ENCODE assay signal across 13 mouse cellular contexts in genomic region chr8:122695438-122696042, GRCm38 (mm10). TPM values are rescaled to one million over a fixed set of nuclear protein-coding genes. Genes with fewer than 3 reads are reported as not detected.
DNase-seq lines count a peak whose midpoint lies in the region; ATAC-seq lines count a peak whose summit lies in the region.
"Had no signal": no experiment of that assay in that cellular context is flagged by ENCODE, and none has a peak within 500 bp of the region (broad histone marks: within the 10 kb centered on the region; RNA-seq: fewer than 3 reads in every experiment).

No protein-coding gene starts in this region.

- peak overlapping the region; percentile 51; the same call in 1 of the 2 replicates for H3K9ac ChIP-seq in liver, embryonic 15.5 days
- H3K9ac ChIP-seq: forebrain, embryonic 13.5 days; intestine, embryonic 15.5 days had no signal

- H3K4me1 ChIP-seq in heart, embryonic 10.5 days = peaks cover 75% of the 10 kb centered on the region
- peaks cover 100% of the 10 kb centered on the region for H3K4me1 ChIP-seq in liver, embryonic 15.5 days (replicated peaks)
- H3K4me1 ChIP-seq: forebrain, embryonic 13.5 days; intestine, embryonic 15.5 days had no signal

- intact Hi-C loops in heart, postnatal 14 days (cut with DNase I) = no loop called here

- WGBS in heart, embryonic 10.5 days = 53% methylated on average over 7 of the region's 7 CpGs
- WGBS in liver, embryonic 15.5 days (ENCODE audit: insufficient replicate concordance) = 45% methylated on average over 7 of the region's 7 CpGs

- no peak for DNase-seq in heart, embryonic 10.5 days (ENCODE audit: low spot score)
- no peak for DNase-seq in heart, postnatal 14 days
- DNase-seq in lung, postnatal 10 days = peak; percentile 64
- DNase-seq in lung, adult 18-20 months = no peak
- peak; percentile 19 for DNase-seq in Muller cell, postnatal 12 days (ENCODE audit: inconsistent ontology term)
- DNase-seq: cerebellum, adult 8-10 months; gastrocnemius, postnatal 25 days had no signal

- H3K4me2 ChIP-seq in liver, embryonic 15.5 days = peak overlapping the region; percentile 71
- H3K4me2 ChIP-seq: forebrain, embryonic 13.5 days; intestine, embryonic 15.5 days had no signal

- peaks cover 14% of the 10 kb centered on the region; the same call in 1 of the 2 replicates for H3K27me3 ChIP-seq in heart, embryonic 10.5 days (ENCODE audit: insufficient read depth, poor library complexity, severe bottlenecking)
- H3K27me3 ChIP-seq in liver, embryonic 15.5 days = peaks cover 14% of the 10 kb centered on the region; the same call in 1 of the 2 replicates
- H3K27me3 ChIP-seq: forebrain, embryonic 13.5 days; intestine, embryonic 15.5 days had no signal

- no peak overlapping the region for H3K4me3 ChIP-seq in heart, embryonic 10.5 days
- H3K4me3 ChIP-seq in liver, embryonic 15.5 days (replicated peaks) = peak overlapping the region; percentile 56; the same call in 1 of the 2 replicates
- H3K4me3 ChIP-seq: forebrain, embryonic 13.5 days; intestine, embryonic 15.5 days; myocyte had no signal

- H3K27ac ChIP-seq in heart, embryonic 10.5 days = 0 out of 2 replicates have a peak overlapping the region, but pooled peaks have one; percentile 8
- H3K27ac ChIP-seq in liver, embryonic 15.5 days (replicated peaks) = no peak overlapping the region
- H3K27ac ChIP-seq: forebrain, embryonic 13.5 days; intestine, embryonic 15.5 days; macrophage had no signal

- ATAC-seq in liver, embryonic 15.5 days (ENCODE audit: insufficient read depth) = no peak
- no peak for ATAC-seq in erythroblast, adult 5-6 weeks (replicated peaks; ENCODE audit: low FRiP score, poor library complexity, severe bottlenecking)
- ATAC-seq: forebrain, embryonic 13.5 days; intestine, embryonic 15.5 days had no signal

- no peaks in the 10 kb centered on the region for H3K36me3 ChIP-seq in heart, embryonic 10.5 days
- H3K36me3 ChIP-seq in liver, embryonic 15.5 days (replicated peaks) = no peaks in the 10 kb centered on the region
- H3K36me3 ChIP-seq: intestine, embryonic 15.5 days had no signal

- no peaks in the 10 kb centered on the region for H3K9me3 ChIP-seq in heart, embryonic 10.5 days
- H3K9me3 ChIP-seq in liver, embryonic 15.5 days (replicated peaks) = no peaks in the 10 kb centered on the region
- H3K9me3 ChIP-seq: forebrain, embryonic 13.5 days; intestine, embryonic 15.5 days had no signal

RNA-seq across cellular contexts. Expression of gene Cbfa2t3, which starts 3.4 kb away (rescaled TPM):
- 3.8 and 5.5 TPM in 2 replicates for polyA plus RNA-seq in heart, embryonic 10.5 days (2016; fragmentation: Nextera tagmentation; extraction: Ambion mirVana)
- total RNA-seq in heart, postnatal 14 days (2021) = 10 to 100 TPM; 22.1 to 25.3 TPM
- 3.5 and 3.6 TPM in 2 replicates for polyA plus RNA-seq in liver, embryonic 15.5 days (2015; fragmentation: Nextera tagmentation; extraction: Ambion mirVana)
- total RNA-seq in erythroblast, adult 5-6 weeks (2015; ENCODE audit: low replicate concordance) = 10.9 and 13.1 TPM in 2 replicates
- 10.9 and 13.8 TPM in 2 replicates for total RNA-seq in erythroblast, adult 5-6 weeks (2017; ENCODE audit: low replicate concordance)

Comparison
In these comparisons a context has a peak if more than half of its experiments do, and no peak if none do; other contexts are left out.
1. DNase-seq: peak in lung, postnatal 10 days (single experiment) and Muller cell, postnatal 12 days (single experiment); none in heart, embryonic 10.5 days (single experiment), heart, postnatal 14 days (0 of 2) and lung, adult 18-20 months (0 of 2).